Mouse (Mus musculus): ENCODE measurements at regions not wholly inside any gene's neighbourhood (a gene's known extent, or its start where the extent isn't known, plus 50 kb on each side); places are given as distances from the start of the nearest gene placed in this dataset.

GRCm38 (mm10) chr1:83496888-83497287 lies 88.9 kb upstream of the Sphkap start:
- TF ChIP-seq CTCF (IDR thresholded peaks at IDR 0.05; ENCODE audit: low read depth) (no peak), EP300 (IDR thresholded peaks at IDR 0.05; ENCODE audit: low read depth) (no peak)

Data from liver, postnatal 0 days (tissue).